Mouse (Mus musculus): Measurements from ENCODE around the gene Prdm11. TPM values are rescaled to one million over a fixed set of nuclear protein-coding genes. Genes with fewer than 3 reads are reported as not detected.

Gene Prdm11
- total RNA-seq, 2 experiments from 2014 or later = 40.9 to 46.5 TPM

GRCm38 (mm10) chr2:93013415-93014092, 32.4 kb downstream of the Prdm11 start:
- peak in 1 of 2 experiments; percentile 43 for DNase-seq (ENCODE audit: low spot score in 2 of 2)

GRCm38 (mm10) chr2:93012976-93013375, 33.0 kb downstream of the Prdm11 start:
- peak in 1 of 2 experiments; percentile 33 for DNase-seq (ENCODE audit: low spot score in 2 of 2)

DNA sequence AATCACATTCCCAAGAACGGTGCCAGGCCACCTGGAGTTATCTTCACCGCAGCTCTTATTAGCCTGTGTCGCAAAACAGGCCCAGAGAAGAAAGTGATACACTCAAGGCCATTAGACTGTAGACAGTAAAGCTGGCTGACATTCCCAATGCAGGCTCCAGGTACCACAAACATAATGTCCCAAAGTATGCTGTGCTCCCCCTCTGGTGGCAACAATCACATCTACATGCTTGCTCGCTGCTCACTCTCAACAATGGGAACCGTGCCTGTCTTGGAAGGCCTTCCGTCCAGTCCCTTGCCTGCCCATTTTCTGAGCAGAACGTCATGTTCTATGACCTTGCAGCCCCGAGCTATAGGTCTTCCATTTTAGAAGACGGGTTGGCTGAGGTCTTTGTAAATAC, 34.0 kb downstream of the Prdm11 start:
- DNase-seq (ENCODE audit: low spot score in 2 of 2) = no peak

DNA sequence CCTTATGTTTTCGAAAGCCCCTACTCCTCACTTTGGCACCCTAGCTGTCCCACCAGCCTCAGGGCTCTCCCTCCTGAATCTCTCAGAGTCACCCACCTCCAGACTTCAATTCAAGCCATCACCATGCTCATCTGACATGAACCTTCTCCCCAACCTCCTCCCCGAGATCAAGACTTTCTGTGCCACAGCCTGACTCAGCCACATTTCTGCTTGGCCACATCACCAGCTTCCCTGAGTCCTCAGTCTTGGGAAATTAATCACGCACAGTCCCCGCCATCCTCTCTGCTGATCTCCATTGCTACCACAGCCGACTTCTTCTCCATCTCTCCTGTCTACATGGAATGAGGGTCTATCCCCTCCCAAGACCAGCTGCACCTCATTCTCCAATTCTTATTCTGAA, 34.5 kb downstream of the Prdm11 start:
- DNase-seq (ENCODE audit: low spot score in 2 of 2) = no peak

DNA sequence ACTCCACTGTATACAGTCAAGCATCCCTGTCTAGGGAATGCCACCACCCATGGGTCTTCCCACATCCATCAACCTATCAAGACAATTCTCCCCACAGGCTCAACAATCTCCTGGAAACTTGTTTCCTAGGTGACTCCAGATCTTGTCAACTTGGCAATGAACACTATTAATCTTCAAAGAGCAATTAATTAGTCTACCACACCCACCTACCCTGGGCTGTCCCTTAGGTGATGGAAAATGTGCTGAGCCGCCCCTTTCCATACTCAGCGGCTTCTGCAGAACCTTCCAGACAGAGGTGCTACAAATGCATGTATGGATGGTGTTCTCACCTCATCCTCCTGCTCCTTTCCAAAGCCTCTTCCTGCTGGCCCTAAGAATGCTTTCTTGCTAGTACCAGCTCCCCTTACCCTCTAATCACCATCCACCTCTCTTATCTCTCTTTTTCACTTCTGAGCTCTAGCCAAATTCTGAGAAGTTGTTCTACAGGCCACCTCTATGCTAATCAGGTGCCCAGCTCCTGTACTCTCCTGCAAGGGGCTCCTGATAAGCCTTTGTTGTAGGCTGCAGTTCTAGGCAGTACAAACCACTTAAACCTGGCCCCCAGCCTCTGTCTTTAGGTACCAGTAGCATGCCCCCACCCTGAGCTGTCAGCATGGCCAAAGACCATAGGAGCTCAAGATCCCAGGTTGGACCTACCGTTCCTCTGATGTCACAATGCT, 37.8 kb downstream of the Prdm11 start:
- DNase-seq (ENCODE audit: low spot score in 2 of 2) = no peak

- no peak for DNase-seq (ENCODE audit: low spot score in 2 of 2)
These were observed 40.9 kb downstream of the Prdm11 start for GRCm38 (mm10) chr2:93005028-93005427.

DNA sequence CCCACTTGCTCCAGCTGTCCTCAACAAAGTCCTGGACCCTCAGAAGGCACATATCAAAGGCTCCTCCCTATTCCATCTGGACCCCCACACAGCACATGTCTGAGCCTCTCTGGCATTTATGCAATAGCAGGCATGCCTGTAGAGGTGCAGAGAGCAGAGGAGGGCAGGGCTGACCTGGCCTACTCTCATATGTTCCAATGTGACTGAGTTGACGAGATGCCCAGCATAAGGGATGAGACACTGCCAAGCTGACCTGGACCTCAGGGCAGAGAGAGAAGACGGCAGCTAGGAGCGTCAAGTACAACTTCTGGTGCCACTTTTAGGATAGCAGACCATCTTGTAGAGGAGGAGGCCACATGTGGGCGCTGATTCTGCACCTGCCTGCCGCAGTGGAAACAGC, 54.0 kb downstream of the Prdm11 start:
- no peak for DNase-seq (ENCODE audit: low spot score in 2 of 2)

GRCm38 (mm10) chr2:92989593-92989992, 56.4 kb downstream of the Prdm11 start:
- DNase-seq (ENCODE audit: low spot score in 2 of 2) = no peak

DNA sequence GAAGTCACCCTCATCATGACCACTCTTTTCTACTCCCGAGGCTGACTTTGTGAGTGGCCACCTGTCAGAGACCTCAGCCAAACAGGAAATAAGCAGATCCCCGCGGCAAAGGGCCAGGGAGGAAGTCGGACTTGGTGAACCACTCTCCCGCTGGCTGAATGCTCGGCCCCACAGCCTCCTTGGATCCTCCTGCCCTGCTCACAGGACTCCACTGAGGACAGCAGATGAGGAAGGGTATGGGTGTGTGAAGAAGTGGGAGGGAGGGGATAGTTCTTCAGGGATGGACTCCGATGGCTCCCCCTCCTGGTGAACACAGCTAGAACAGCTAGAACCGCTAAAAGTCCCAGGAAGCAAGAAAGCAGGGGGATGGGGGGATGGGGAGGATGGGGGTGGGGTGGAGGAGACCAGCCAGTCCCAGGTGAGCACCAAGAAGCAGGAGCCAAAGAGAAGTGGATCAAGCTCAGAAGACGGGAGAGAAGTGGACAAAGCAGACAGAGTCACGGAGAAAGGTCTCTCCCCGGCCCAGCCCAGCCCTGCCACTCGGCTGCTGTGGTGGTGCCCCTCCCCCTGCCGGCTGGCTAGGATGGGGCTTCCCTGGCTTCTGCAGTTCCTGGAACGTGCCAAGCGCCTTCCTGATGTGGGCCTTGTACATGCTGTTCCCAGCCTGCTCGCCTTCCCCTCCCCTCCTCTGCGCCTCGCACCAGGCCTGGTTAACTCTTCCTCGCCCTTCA, 57.9 kb downstream of the Prdm11 start:
- DNase-seq (ENCODE audit: low spot score in 2 of 2) = peak; percentile 44 to 58

- no peak for DNase-seq (ENCODE audit: low spot score in 2 of 2)
These were observed 58.8 kb downstream of the Prdm11 start for GRCm38 (mm10) chr2:92987108-92987618.

DNA sequence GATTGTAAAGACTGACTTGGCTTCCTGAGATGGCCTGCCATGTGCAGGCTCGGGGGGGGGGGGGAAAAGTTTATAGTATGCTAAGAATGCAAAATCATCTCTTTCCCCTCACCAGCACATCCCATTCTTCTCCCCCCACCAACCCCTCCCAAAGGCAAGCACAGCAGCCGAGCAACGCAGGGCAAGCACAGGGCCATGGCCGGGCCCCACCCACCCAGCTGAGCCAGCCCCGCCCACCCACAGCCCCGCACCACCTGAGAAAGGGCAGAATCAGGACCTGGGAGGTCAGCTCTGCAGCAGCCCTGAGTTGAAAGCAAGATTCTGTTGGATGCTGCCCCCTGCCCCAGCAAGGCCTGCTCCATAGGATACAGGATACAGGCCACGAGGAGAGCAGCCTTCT, 60.4 kb downstream of the Prdm11 start:
- DNase-seq (ENCODE audit: low spot score in 2 of 2) = no peak

GRCm38 (mm10) chr2:92985171-92985570, 60.8 kb downstream of the Prdm11 start:
- no peak for DNase-seq (ENCODE audit: low spot score in 2 of 2)

- DNase-seq (ENCODE audit: low spot score in 2 of 2) = no peak
These were observed 61.5 kb downstream of the Prdm11 start for GRCm38 (mm10) chr2:92984321-92985108.

- DNase-seq (ENCODE audit: low spot score in 2 of 2) = no peak
These were observed 62.7 kb downstream of the Prdm11 start for GRCm38 (mm10) chr2:92983273-92983620.

GRCm38 (mm10) chr2:92982591-92983272, 63.2 kb downstream of the Prdm11 start:
- DNase-seq (ENCODE audit: low spot score in 2 of 2) = peak in 1 of 2 experiments; percentile 18

DNA sequence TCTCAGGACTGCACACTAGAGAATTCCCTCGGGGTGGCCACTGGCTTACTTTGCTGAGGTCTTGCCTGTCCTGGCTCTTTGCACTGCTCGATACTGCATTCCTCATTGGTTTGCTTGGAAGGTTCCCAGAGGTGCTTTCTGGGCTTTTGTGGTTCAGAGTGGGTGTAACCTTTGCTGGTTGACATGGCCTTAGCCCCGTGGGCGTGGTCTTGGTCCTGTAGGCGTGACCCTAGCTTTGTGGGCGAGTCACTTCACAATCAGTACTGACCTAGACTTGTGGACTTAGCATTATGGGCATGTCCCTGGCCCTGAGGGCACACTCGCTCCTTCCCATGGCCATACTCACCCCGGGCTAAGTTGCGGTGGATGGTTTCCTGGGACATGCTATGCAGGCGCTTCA, 65.8 kb downstream of the Prdm11 start:
- DNase-seq (ENCODE audit: low spot score in 2 of 2) = peak in 1 of 2 experiments; percentile 22

GRCm38 (mm10) chr2:92975031-92975790, 70.8 kb downstream of the Prdm11 start:
- DNase-seq (ENCODE audit: low spot score in 2 of 2) = peak in 1 of 2 experiments; percentile 27

DNA sequence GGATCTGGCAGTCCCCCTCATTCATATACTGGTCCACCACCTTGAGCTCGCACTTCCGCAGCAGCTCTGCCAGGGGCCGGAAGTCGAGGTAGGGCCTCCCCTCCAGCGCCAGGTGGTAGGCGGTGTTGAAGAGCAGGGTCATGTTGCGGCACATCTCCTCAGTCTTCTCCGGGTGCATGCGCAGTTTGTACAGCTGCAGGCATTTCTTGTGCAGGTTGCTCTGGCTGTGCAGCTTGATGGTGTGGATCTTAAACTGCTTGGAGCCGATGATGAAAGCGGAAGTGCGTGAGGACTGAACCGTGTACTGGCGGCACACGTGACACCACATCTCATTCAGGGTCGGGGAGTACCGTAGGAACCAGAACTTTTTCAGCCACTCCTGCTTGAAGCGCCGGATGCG, 72.3 kb downstream of the Prdm11 start:
- peak in 1 of 2 experiments; percentile 15 for DNase-seq (ENCODE audit: low spot score in 2 of 2)

DNA sequence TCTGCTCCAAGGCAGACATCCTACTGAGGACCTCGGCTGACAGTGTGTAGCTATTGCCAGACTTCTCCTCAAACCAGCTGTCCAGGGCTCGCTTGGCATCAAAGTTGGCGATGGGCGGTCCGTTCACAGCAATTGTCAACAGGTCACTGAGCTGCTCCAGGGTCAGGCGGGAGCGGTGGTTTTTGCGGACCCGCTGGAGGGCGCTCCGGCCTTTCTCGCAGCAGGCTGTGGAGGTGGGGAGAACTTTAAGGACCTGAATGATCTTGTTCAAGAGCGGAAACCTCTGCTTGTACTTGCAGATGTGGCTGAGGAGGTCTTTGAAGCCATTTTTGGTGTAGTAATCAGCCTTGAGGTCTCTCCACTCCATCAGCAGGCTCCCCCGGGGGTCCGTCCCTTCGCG, 73.9 kb downstream of the Prdm11 start:
- DNase-seq (ENCODE audit: low spot score in 2 of 2) = no peak

DNA sequence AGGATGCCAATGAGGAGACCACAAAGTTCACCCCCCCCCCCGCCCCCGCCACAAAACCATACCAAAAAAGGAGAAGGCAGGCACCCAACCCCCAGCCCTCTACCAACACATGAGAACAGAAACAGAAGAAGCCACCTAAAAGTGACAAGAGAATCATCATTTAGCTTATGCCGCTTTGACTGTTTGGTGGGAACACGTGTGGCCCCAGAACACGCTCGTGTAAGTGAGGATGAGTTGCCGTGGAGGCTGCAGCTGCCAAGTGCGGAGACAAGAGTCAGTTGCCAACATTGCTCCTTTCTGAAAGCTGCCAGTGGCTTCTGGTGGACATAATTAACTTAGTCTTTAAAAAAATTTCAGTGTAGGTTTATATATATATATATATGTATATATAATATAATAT, 74.4 kb downstream of the Prdm11 start:
- DNase-seq (ENCODE audit: low spot score in 2 of 2) = no peak

All from adrenal gland, adult 18-20 months (tissue).